Mouse (Mus musculus): Measurements from ENCODE around the gene Amz1. TPM values are rescaled to one million over a fixed set of nuclear protein-coding genes. Genes with fewer than 3 reads are reported as not detected.

The Amz1 gene
- polyA plus RNA-seq, 1 experiment from 2014 or later: 2.9 TPM

DNA sequence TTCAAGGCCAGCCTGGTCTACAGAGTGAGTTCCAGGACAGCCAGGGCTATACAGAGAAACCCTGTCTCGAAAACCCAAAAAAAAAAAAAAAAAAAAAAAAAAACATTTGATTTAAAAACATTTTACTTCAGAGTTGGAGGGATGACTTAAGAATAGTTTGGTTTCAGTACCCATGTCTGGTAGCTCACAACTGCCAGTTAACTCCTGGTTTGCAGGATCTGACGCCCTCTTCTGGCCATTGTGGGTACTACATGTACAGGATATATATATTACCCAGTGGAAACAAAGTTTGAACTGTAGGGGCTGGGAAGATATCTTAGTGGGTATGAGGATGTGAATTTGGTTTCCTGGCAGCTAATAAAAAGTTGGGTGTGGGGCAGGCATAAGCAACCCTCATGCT is 27.0 kb downstream of the Amz1 start:
- no peak overlapping the region for H3K9ac ChIP-seq (replicated peaks; ENCODE audit: low read depth, low read length)
- no peak overlapping the region for H3K4me2 ChIP-seq (ENCODE audit: low read depth, low read length)
- WGBS: 0% methylated on average over 1 of the region's 2 CpGs
- H3K36me3 ChIP-seq (ENCODE audit: control insufficient read depth, insufficient read depth, low read length): no peaks in the 10 kb centered on the region
- ATAC-seq (ENCODE audit: low read depth): no peak
- H3K4me1 ChIP-seq (ENCODE audit: control insufficient read depth, insufficient read depth, low read length): no peaks in the 10 kb centered on the region
- H3K4me3 ChIP-seq (ENCODE audit: low read depth, low read length): no peak overlapping the region
- no peaks in the 10 kb centered on the region for H3K27me3 ChIP-seq (ENCODE audit: control insufficient read depth, insufficient read depth, low read length)
- no peak overlapping the region for H3K27ac ChIP-seq (ENCODE audit: low read depth, low read length)
- H3K9me3 ChIP-seq (ENCODE audit: control insufficient read depth, low read length): no peaks in the 10 kb centered on the region; the same call in 1 of the 2 replicates

DNA sequence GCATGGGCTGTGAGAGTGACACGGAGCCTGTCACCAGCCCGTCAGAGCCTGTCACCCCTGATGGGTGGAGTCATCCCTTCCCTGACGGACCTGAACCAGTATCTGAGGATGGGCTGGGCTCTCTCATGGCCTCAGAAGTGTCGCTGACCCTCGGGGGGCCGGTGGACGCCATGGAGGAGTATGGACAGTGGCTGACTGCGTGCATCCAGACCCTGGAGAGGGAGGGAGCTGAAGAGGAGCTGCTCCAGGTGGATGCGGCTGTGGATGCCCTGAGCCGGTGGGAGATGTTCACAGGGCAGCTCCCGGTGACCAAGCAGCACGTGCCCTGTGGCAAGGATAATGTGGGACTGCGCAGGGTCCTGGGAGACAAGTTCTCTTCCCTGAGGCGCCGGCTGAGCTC is 28.1 kb downstream of the Amz1 start:
- ATAC-seq (ENCODE audit: low read depth): no peak
- Histone ChIP-seq H3K27me3 (ENCODE audit: control insufficient read depth, insufficient read depth, low read length) (no peaks in the 10 kb centered on the region), H3K9me3 (ENCODE audit: control insufficient read depth, low read length) (no peaks in the 10 kb centered on the region; the same call in 1 of the 2 replicates), H3K4me1 (ENCODE audit: control insufficient read depth, insufficient read depth, low read length) (no peaks in the 10 kb centered on the region), H3K36me3 (ENCODE audit: control insufficient read depth, insufficient read depth, low read length) (peaks cover 2% of the 10 kb centered on the region; the same call in 1 of the 2 replicates), H3K27ac (ENCODE audit: low read depth, low read length) (no peak overlapping the region), H3K4me3 (ENCODE audit: low read depth, low read length) (no peak overlapping the region), H3K4me2 (ENCODE audit: low read depth, low read length) (no peak overlapping the region), H3K9ac (replicated peaks; ENCODE audit: low read depth, low read length) (no peak overlapping the region)
- WGBS: 94% methylated on average over 15 of the region's 15 CpGs

DNA sequence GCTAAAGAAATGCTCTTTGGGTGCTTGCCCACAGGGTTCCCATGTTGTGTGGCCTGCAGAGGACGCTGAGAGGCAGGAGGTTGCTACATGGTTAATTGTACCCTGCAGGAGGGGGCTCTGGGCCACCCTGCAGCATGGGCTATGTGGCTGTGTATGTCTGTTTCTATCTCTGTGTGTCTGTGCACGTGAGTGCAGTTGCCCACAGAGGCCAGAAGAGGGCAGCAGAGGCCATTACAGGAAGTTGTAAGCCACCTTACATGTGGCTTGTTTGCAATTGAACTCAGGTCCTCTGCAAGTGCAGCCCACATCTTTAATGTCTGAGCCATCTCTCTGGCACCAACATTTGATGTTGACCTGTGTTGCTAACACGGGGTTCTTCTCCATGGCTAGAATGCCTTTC is 28.7 kb downstream of the Amz1 start:
- H3K4me2 ChIP-seq (ENCODE audit: low read depth, low read length): no peak overlapping the region
- H3K9me3 ChIP-seq (ENCODE audit: control insufficient read depth, low read length): no peaks in the 10 kb centered on the region; the same call in 1 of the 2 replicates
- H3K27me3 ChIP-seq (ENCODE audit: control insufficient read depth, insufficient read depth, low read length): no peaks in the 10 kb centered on the region
- no peak overlapping the region for H3K27ac ChIP-seq (ENCODE audit: low read depth, low read length)
- no peak overlapping the region for H3K9ac ChIP-seq (replicated peaks; ENCODE audit: low read depth, low read length)
- 96% methylated on average over 3 of the region's 3 CpGs for WGBS
- H3K36me3 ChIP-seq (ENCODE audit: control insufficient read depth, insufficient read depth, low read length): peaks cover 4% of the 10 kb centered on the region; the same call in 1 of the 2 replicates
- H3K4me1 ChIP-seq (ENCODE audit: control insufficient read depth, insufficient read depth, low read length): no peaks in the 10 kb centered on the region
- ATAC-seq (ENCODE audit: low read depth): no peak
- H3K4me3 ChIP-seq (ENCODE audit: low read depth, low read length): no peak overlapping the region

DNA sequence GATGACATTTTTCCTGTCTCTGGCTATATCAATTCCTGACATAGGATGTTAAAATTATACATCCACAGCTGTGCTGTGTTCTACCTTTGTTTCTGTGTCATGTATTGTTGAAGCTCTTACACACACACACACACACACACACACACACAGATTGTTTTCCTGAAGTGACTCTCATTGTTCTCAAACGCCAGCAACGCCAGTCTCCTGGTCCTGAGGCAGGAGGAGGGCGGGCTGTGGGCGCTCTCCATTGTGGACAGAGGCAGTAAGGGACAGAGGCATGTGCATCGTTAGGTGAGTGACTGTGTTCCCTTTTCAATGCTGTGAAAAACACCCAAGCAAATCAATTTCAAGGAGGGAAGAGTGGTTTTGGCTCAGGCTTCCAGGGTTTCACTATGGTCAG is 29.3 kb downstream of the Amz1 start:
- Histone ChIP-seq H3K4me3 (ENCODE audit: low read depth, low read length) (no peak overlapping the region), H3K27ac (ENCODE audit: low read depth, low read length) (no peak overlapping the region), H3K9me3 (ENCODE audit: control insufficient read depth, low read length) (no peaks in the 10 kb centered on the region; the same call in 1 of the 2 replicates), H3K4me1 (ENCODE audit: control insufficient read depth, insufficient read depth, low read length) (no peaks in the 10 kb centered on the region), H3K27me3 (ENCODE audit: control insufficient read depth, insufficient read depth, low read length) (no peaks in the 10 kb centered on the region), H3K4me2 (ENCODE audit: low read depth, low read length) (no peak overlapping the region), H3K9ac (replicated peaks; ENCODE audit: low read depth, low read length) (no peak overlapping the region), H3K36me3 (ENCODE audit: control insufficient read depth, insufficient read depth, low read length) (peaks cover 4% of the 10 kb centered on the region; the same call in 1 of the 2 replicates)
- no peak for ATAC-seq (ENCODE audit: low read depth)
- WGBS: 46% methylated on average over 5 of the region's 5 CpGs

DNA sequence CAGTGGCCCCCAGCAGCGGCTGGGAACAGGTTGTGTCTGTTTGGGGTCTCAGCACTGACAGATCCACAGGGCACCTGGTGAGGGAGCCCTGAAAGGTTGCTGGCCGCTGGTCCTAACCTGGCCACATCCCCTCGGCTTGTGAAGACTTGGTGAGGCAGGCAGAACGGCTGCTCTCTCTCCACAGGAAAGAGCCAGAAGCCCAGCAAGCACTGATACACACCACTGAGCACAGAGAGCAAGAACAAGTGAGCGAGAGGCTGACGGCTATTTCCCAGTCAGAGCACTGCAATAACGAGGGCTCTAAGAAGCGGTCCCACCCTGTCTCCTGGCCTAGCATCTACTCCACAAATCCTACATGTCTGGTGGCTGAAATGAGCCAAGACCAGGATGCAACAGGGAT is 34.9 kb downstream of the Amz1 start:
- Histone ChIP-seq H3K9me3 (ENCODE audit: control insufficient read depth, low read length) (no peaks in the 10 kb centered on the region), H3K4me3 (ENCODE audit: low read depth, low read length) (no peak overlapping the region), H3K36me3 (ENCODE audit: control insufficient read depth, insufficient read depth, low read length) (peaks cover 27% of the 10 kb centered on the region), H3K9ac (replicated peaks; ENCODE audit: low read depth, low read length) (no peak overlapping the region), H3K4me1 (ENCODE audit: control insufficient read depth, insufficient read depth, low read length) (no peaks in the 10 kb centered on the region), H3K4me2 (ENCODE audit: low read depth, low read length) (no peak overlapping the region), H3K27me3 (ENCODE audit: control insufficient read depth, insufficient read depth, low read length) (no peaks in the 10 kb centered on the region), H3K27ac (ENCODE audit: low read depth, low read length) (no peak overlapping the region)
- no peak for ATAC-seq (ENCODE audit: low read depth)
- 86% methylated on average over 8 of the region's 8 CpGs for WGBS

DNA sequence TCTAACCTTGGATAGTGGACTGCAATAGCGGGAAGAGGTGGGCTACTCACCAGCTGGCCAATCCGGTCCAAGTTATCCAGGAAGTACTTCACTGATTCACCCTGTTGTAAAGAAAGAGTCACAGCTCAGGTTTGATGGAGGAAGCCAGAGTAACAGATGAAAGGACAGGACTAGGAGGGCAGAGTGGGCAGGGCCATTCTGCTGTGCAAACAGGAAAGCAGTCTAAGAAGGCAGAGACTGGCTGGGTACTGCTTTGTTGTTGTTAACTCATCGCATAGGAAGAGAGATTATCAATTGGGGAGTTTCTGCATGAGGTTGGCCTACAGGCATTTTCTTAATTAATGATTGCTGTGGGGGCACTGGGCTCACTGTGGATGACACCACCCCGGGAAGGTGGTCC is 38.6 kb downstream of the Amz1 start:
- no peaks in the 10 kb centered on the region for H3K27me3 ChIP-seq (ENCODE audit: control insufficient read depth, insufficient read depth, low read length)
- no peaks in the 10 kb centered on the region for H3K9me3 ChIP-seq (ENCODE audit: control insufficient read depth, low read length)
- no peak overlapping the region for H3K4me3 ChIP-seq (ENCODE audit: low read depth, low read length)
- peaks cover 22% of the 10 kb centered on the region for H3K36me3 ChIP-seq (ENCODE audit: control insufficient read depth, insufficient read depth, low read length)
- 87% methylated on average over 4 of the region's 4 CpGs for WGBS
- no peak for ATAC-seq (ENCODE audit: low read depth)
- no peak overlapping the region for H3K4me2 ChIP-seq (ENCODE audit: low read depth, low read length)
- H3K4me1 ChIP-seq (ENCODE audit: control insufficient read depth, insufficient read depth, low read length): no peaks in the 10 kb centered on the region; the same call in 1 of the 2 replicates
- H3K9ac ChIP-seq (replicated peaks; ENCODE audit: low read depth, low read length): no peak overlapping the region
- no peak overlapping the region for H3K27ac ChIP-seq (ENCODE audit: low read depth, low read length)

DNA sequence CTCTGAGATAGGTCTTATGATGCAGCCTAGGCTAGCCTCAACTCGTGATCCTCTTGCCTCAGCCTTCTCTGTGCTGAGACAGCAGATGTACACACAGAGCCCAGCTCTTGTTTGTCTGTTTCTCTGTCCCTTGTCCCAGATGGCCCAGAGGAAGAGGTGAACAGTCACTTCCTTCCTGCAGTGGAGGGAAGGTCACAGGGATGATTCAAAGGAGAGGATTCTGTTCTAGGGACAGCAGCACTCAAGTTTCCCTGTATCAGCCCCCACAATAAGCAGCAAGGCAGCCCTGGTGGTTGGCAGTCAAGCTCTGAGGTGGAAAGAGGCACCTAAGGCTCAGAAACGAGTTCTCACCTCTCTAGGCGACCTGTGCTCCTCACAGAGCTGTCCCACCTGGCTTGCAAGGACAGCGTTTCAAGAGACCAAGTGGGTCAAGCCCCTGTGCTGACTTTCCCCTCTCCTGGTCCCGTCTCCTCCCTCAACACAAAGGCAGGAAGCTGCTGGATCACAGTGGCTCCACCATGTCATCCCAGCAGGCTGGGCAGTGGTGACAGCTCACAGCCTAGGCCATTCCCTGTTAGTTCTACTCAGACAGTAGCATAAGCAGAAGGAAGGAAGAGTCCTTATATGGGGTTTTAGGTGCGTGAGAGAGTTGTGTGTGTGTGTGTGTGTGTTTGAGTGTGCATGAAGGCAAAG is 41.1 kb downstream of the Amz1 start:
- WGBS: 66% methylated on average over 6 of the region's 6 CpGs
- Histone ChIP-seq H3K4me2 (ENCODE audit: low read depth, low read length) (no peak overlapping the region), H3K36me3 (ENCODE audit: control insufficient read depth, insufficient read depth, low read length) (peaks cover 13% of the 10 kb centered on the region; the same call in 1 of the 2 replicates), H3K4me1 (ENCODE audit: control insufficient read depth, insufficient read depth, low read length) (peaks cover 13% of the 10 kb centered on the region), H3K27ac (ENCODE audit: low read depth, low read length) (no peak overlapping the region), H3K4me3 (ENCODE audit: low read depth, low read length) (no peak overlapping the region), H3K9ac (replicated peaks; ENCODE audit: low read depth, low read length) (no peak overlapping the region), H3K27me3 (ENCODE audit: control insufficient read depth, insufficient read depth, low read length) (no peaks in the 10 kb centered on the region), H3K9me3 (ENCODE audit: control insufficient read depth, low read length) (no peaks in the 10 kb centered on the region)
- no peak for ATAC-seq (ENCODE audit: low read depth)

DNA sequence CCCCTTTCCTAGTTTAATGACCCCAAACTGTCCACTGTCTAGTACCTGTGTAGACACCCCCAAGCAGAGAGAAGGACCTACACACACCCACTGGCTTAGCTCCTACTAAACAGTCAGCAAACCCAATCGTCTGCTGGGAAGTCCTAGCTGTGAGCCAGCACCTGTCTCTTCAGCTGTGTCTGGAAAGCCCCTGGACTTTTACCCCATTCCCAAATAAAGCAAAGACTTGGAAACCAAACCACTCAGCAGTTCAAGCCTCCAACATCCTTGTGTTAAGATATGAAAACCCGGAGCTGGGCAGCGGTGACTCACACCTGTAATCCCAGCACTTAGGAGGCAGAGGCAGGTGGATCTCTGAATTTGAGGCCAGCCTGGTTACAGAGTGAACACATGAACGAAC is 42.6 kb downstream of the Amz1 start:
- no peaks in the 10 kb centered on the region for H3K36me3 ChIP-seq (ENCODE audit: control insufficient read depth, insufficient read depth, low read length)
- no peak overlapping the region for H3K27ac ChIP-seq (ENCODE audit: low read depth, low read length)
- no peaks in the 10 kb centered on the region for H3K9me3 ChIP-seq (ENCODE audit: control insufficient read depth, low read length)
- 87% methylated on average over 4 of the region's 4 CpGs for WGBS
- H3K9ac ChIP-seq (replicated peaks; ENCODE audit: low read depth, low read length): no peak overlapping the region
- no peaks in the 10 kb centered on the region for H3K27me3 ChIP-seq (ENCODE audit: control insufficient read depth, insufficient read depth, low read length)
- no peak for ATAC-seq (ENCODE audit: low read depth)
- H3K4me2 ChIP-seq (ENCODE audit: low read depth, low read length): no peak overlapping the region
- peaks cover 16% of the 10 kb centered on the region for H3K4me1 ChIP-seq (ENCODE audit: control insufficient read depth, insufficient read depth, low read length)
- H3K4me3 ChIP-seq (ENCODE audit: low read depth, low read length): no peak overlapping the region

DNA sequence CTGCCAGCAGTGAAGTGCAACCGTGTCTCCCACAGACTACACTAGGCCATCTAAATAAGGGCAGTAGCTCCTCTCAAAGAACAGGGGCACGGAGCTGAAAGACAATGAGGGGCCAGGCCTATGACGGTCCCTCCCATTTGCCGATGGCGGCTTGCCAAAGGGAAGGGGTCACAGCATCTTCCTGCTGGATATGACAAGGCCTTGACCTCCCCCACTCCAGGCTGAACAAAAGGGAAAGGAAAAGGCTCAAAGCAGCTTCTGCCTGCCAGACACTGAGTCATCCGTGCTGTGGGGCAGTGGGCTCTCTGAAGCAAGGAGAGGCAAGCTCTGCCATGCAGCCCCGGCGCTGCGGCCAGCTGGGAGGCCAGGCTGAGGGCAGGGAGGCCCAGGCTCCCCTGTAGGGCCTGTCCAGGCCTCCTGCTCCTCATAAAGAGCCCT is 43.8 kb downstream of the Amz1 start:
- 6% methylated on average over 9 of the region's 9 CpGs for WGBS
- Histone ChIP-seq H3K9me3 (ENCODE audit: control insufficient read depth, low read length) (no peaks in the 10 kb centered on the region), H3K27ac (ENCODE audit: low read depth, low read length) (peak overlapping the region; percentile 86), H3K36me3 (ENCODE audit: control insufficient read depth, insufficient read depth, low read length) (no peaks in the 10 kb centered on the region), H3K9ac (replicated peaks; ENCODE audit: low read depth, low read length) (0 out of 2 replicates have a peak overlapping the region, but pooled peaks have one; percentile 22), H3K4me1 (ENCODE audit: control insufficient read depth, insufficient read depth, low read length) (peaks cover 19% of the 10 kb centered on the region), H3K27me3 (ENCODE audit: control insufficient read depth, insufficient read depth, low read length) (no peaks in the 10 kb centered on the region), H3K4me2 (ENCODE audit: low read depth, low read length) (no peak overlapping the region), H3K4me3 (ENCODE audit: low read depth, low read length) (no peak overlapping the region)
- peak; percentile 68; the same call in 1 of the 2 replicates for ATAC-seq (ENCODE audit: low read depth)

All from neural tube, embryonic 14.5 days (tissue).